Mouse (Mus musculus) liver, postnatal 0 days (tissue): ENCODE results near the gene Gm11565.
"Not testable (repeated sequence)": the region's sequence is repeated elsewhere in the genome, so short reads cannot be mapped to it uniquely, and the experiment has no call there.

Experiments
- CTCF ChIP-seq: sonication (generic); IDR thresholded peaks from 2 replicates; pipeline ENCODE4 v1.5.1; 2016; ENCODE audit warnings: antibody characterized with exemption, low read depth
- EP300 ChIP-seq: IDR thresholded peaks from 2 replicates; pipeline ENCODE4 v1.6.1; 2016; ENCODE audit warnings: antibody characterized with exemption, low read depth, mild to moderate bottlenecking

DNA sequence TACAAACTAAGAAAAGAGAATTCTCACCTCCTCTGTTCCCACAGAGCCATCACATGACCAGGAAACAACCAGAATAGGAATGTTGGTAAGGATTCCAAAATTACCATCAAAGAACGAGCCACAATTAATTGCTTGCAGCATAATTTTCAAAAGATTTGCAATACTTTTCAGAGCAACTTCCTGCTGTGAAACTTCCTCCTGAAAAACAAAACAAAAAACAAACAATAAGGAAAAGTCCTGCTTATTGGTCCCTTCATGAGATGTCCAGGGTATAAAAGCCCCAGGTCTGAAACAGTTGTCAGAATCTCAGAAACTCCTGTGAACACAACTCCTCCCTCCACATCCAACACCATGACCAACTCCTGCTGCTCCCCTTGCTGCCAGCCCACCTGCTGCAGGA is 41.5 kb upstream of the Gm11565 start, which contains the start of gene Krtap9-1:
- TF ChIP-seq EP300, CTCF: not testable (repeated sequence)
